Comparison of ENCODE assay signal across 8 mouse cellular contexts in the genomic region with DNA sequence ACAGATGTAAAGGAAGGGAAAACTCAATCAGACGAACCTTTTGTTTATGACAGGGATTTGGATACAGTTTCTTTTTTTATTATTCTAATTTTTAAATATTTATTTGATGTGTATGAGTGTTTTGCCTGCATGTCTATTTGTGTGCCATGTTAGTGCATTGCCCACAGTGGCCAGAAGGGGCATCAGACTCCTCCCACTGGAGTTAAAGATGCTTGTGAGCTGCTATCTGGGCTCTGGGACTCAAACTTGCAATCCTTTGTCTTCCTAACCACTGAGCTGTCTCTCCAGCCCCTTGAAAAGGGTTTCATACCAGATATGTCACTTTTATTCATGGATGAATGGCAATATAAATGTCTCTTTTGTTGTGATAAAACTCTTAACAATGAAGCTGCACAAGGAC.
DNase-seq lines count a peak whose midpoint lies in the region; ATAC-seq lines count a peak whose summit lies in the region.
"Had no signal": no experiment of that assay in that cellular context is flagged by ENCODE, and none has a peak within 500 bp of the region (broad histone marks: within the 10 kb centered on the region; RNA-seq: fewer than 3 reads in every experiment).

No protein-coding gene starts in this region.

- H3K27ac ChIP-seq in liver, embryonic 11.5 days (ENCODE audit: low read depth, low read length), result no peak overlapping the region
- H3K27ac ChIP-seq: heart, embryonic 15.5 days had no signal

- H3K27me3 ChIP-seq in liver, embryonic 11.5 days (replicated peaks; ENCODE audit: control insufficient read depth, insufficient read depth, low read length), result no peaks in the 10 kb centered on the region
- H3K27me3 ChIP-seq: heart, embryonic 15.5 days had no signal

- no peaks in the 10 kb centered on the region for H3K36me3 ChIP-seq in liver, embryonic 11.5 days (ENCODE audit: control insufficient read depth, insufficient read depth, low read length)
- H3K36me3 ChIP-seq: heart, embryonic 15.5 days had no signal

- no peak overlapping the region for H3K4me2 ChIP-seq in liver, embryonic 11.5 days
- H3K4me2 ChIP-seq: heart, embryonic 15.5 days had no signal

- WGBS in liver, embryonic 11.5 days, result 46% methylated on average over 1 of the region's 1 CpGs

- H3K9me3 ChIP-seq in liver, embryonic 11.5 days (ENCODE audit: control insufficient read depth, low read length), result no peaks in the 10 kb centered on the region

- no peak overlapping the region for H3K4me3 ChIP-seq in liver, embryonic 11.5 days (ENCODE audit: low read depth, low read length)
- H3K4me3 ChIP-seq: heart, embryonic 15.5 days had no signal

- H3K4me1 ChIP-seq in liver, embryonic 11.5 days (replicated peaks; ENCODE audit: control insufficient read depth, insufficient read depth, low read length), result no peaks in the 10 kb centered on the region

- DNase-seq in liver, result peak; percentile 37
- no peak for DNase-seq in liver, embryonic 11.5 days (ENCODE audit: low spot score)
- DNase-seq in R1 (ENCODE audit: low read depth, low spot score), result peak; percentile 57
- DNase-seq in embryo, embryonic 10.5 days (ENCODE audit: low spot score), result peak; percentile 72
- DNase-seq in naive thymus-derived CD4-positive, alpha-beta T cell, adult 2 months (ENCODE audit: low read depth), result peak; percentile 63
- no peak for DNase-seq in layer of hippocampus, adult 9-11 months
- DNase-seq in right cerebral cortex, postnatal 36 days (ENCODE audit: low spot score in 2 of 2), result no peak

- ATAC-seq in liver, embryonic 11.5 days (replicated peaks; ENCODE audit: low FRiP score), result no peak

- H3K9ac ChIP-seq in liver, embryonic 11.5 days (ENCODE audit: low read depth, low read length), result no peak overlapping the region
- H3K9ac ChIP-seq: heart, embryonic 15.5 days had no signal

Comparison
In these comparisons a context has a peak if more than half of its experiments do, and no peak if none do; other contexts are left out.
1. DNase-seq: peak in liver (single experiment), R1 (single experiment), embryo, embryonic 10.5 days (single experiment) and naive thymus-derived CD4-positive, alpha-beta T cell, adult 2 months (single experiment); none in liver, embryonic 11.5 days (single experiment), layer of hippocampus, adult 9-11 months (single experiment) and right cerebral cortex, postnatal 36 days (0 of 2).